Comparison of ENCODE assay signal across 8 mouse cellular contexts in genomic region chr2:37786461-37786860, GRCm38 (mm10). TPM values are rescaled to one million over a fixed set of nuclear protein-coding genes. Genes with fewer than 3 reads are reported as not detected.
DNase-seq lines count a peak whose midpoint lies in the region; ATAC-seq and TF ChIP-seq lines count a peak whose summit lies in the region.
"Had no signal": no experiment of that assay in that cellular context is flagged by ENCODE, and none has a peak within 500 bp of the region (broad histone marks: within the 10 kb centered on the region; RNA-seq: fewer than 3 reads in every experiment).

No protein-coding gene starts in this region.

- WGBS in lung, embryonic 14.5 days, result 9% methylated on average over 50 of the region's 52 CpGs
- 42% methylated on average over 52 of the region's 52 CpGs for WGBS in forebrain, embryonic 11.5 days
- WGBS in kidney, postnatal 0 days, result 50% methylated on average over 46 of the region's 52 CpGs
- 46% methylated on average over 52 of the region's 52 CpGs for WGBS in olfactory bulb, adult 2 months

- 0 out of 2 replicates have a peak, but pooled peaks cover 4% of the 10 kb centered on the region for H3K4me1 ChIP-seq in lung, embryonic 14.5 days (ENCODE audit: insufficient read depth)
- peaks cover 10% of the 10 kb centered on the region for H3K4me1 ChIP-seq in forebrain, embryonic 11.5 days (replicated peaks; ENCODE audit: control insufficient read depth, insufficient read depth, low read length)
- peaks cover 12% of the 10 kb centered on the region for H3K4me1 ChIP-seq in kidney, postnatal 0 days (replicated peaks; ENCODE audit: insufficient read depth, low read length)
- peaks cover 18% of the 10 kb centered on the region for H3K4me1 ChIP-seq in olfactory bulb, adult 2 months (ENCODE audit: control insufficient read depth, insufficient read depth, low read length)

- no peaks in the 10 kb centered on the region for H3K36me3 ChIP-seq in lung, embryonic 14.5 days (ENCODE audit: insufficient read depth)
- H3K36me3 ChIP-seq in forebrain, embryonic 11.5 days (ENCODE audit: control insufficient read depth, insufficient read depth, low read length), result peaks cover 3% of the 10 kb centered on the region; the same call in 1 of the 2 replicates
- H3K36me3 ChIP-seq in kidney, postnatal 0 days (ENCODE audit: insufficient read depth, low read length), result no peaks in the 10 kb centered on the region

- TF ChIP-seq POLR2A in olfactory bulb, adult 2 months (IDR thresholded peaks at IDR 0.05; ENCODE audit: insufficient read depth, low read depth, low read length), result no peak

- no peaks in the 10 kb centered on the region for H3K9me3 ChIP-seq in lung, embryonic 14.5 days (ENCODE audit: low read depth, low read length)
- H3K9me3 ChIP-seq in forebrain, embryonic 11.5 days (ENCODE audit: control insufficient read depth, low read length), result no peaks in the 10 kb centered on the region
- H3K9me3 ChIP-seq in kidney, postnatal 0 days (replicated peaks; ENCODE audit: low read length), result no peaks in the 10 kb centered on the region

- peak; percentile 46 for DNase-seq in lung, embryonic 14.5 days
- no peak for DNase-seq in lung, postnatal 36 days
- DNase-seq in forebrain, embryonic 11.5 days (ENCODE audit: low spot score), result no peak
- DNase-seq in kidney, postnatal 0 days (ENCODE audit: low spot score), result no peak
- DNase-seq in adrenal gland, adult 2 months, result no peak

- no peak overlapping the region for H3K27ac ChIP-seq in lung, embryonic 14.5 days (ENCODE audit: low read depth)
- no peak overlapping the region for H3K27ac ChIP-seq in forebrain, embryonic 11.5 days (ENCODE audit: low read depth, low read length)
- no peak overlapping the region for H3K27ac ChIP-seq in kidney, postnatal 0 days
- no peak overlapping the region for H3K27ac ChIP-seq in olfactory bulb, adult 2 months (ENCODE audit: insufficient read depth, low read depth, low read length)
- H3K27ac ChIP-seq: macrophage had no signal

- peak overlapping the region; percentile 38 for H3K4me3 ChIP-seq in lung, embryonic 14.5 days (ENCODE audit: low read depth, low read length)
- no peak overlapping the region for H3K4me3 ChIP-seq in forebrain, embryonic 11.5 days (ENCODE audit: low read depth, low read length)
- H3K4me3 ChIP-seq in kidney, postnatal 0 days (replicated peaks; ENCODE audit: low read depth, low read length), result peak overlapping the region; percentile 17; the same call in 1 of the 2 replicates
- H3K4me3 ChIP-seq in olfactory bulb, adult 2 months (ENCODE audit: insufficient read depth, low read depth, low read length), result peak overlapping the region; percentile 23; the same call in 1 of the 2 replicates

- TF ChIP-seq CTCF in lung, embryonic 14.5 days (IDR thresholded peaks at IDR 0.05; ENCODE audit: low read depth), result no peak
- no peak for TF ChIP-seq CTCF in kidney, postnatal 0 days (IDR thresholded peaks at IDR 0.05; ENCODE audit: low read depth)
- TF ChIP-seq CTCF in olfactory bulb, adult 2 months (IDR thresholded peaks at IDR 0.05; ENCODE audit: insufficient read depth, low read depth, low read length), result no peak

- peak overlapping the region; percentile 16; the same call in 1 of the 2 replicates for H3K9ac ChIP-seq in lung, embryonic 14.5 days
- H3K9ac ChIP-seq in forebrain, embryonic 11.5 days (ENCODE audit: low read length), result no peak overlapping the region
- no peak overlapping the region for H3K9ac ChIP-seq in kidney, postnatal 0 days (ENCODE audit: low read depth, low read length)

- no peaks in the 10 kb centered on the region for H3K27me3 ChIP-seq in lung, embryonic 14.5 days (ENCODE audit: insufficient read depth, low read length)
- no peaks in the 10 kb centered on the region for H3K27me3 ChIP-seq in forebrain, embryonic 11.5 days (ENCODE audit: control insufficient read depth, insufficient read depth, low read length)
- H3K27me3 ChIP-seq in kidney, postnatal 0 days (ENCODE audit: insufficient read depth, low read length), result no peaks in the 10 kb centered on the region

- no peak for ATAC-seq in lung, embryonic 14.5 days (ENCODE audit: insufficient read depth)
- ATAC-seq in forebrain, embryonic 11.5 days (replicated peaks; ENCODE audit: low FRiP score), result no peak
- ATAC-seq in kidney, postnatal 0 days (replicated peaks; ENCODE audit: low FRiP score, low read depth), result no peak
- no peak for ATAC-seq in megakaryocyte progenitor cell, adult 5-6 weeks (replicated peaks; ENCODE audit: poor library complexity)

- peak overlapping the region; percentile 75 for H3K4me2 ChIP-seq in lung, embryonic 14.5 days
- H3K4me2 ChIP-seq in forebrain, embryonic 11.5 days (ENCODE audit: low read depth, low read length, severe bottlenecking), result peak overlapping the region; percentile 21; the same call in 1 of the 2 replicates
- H3K4me2 ChIP-seq in kidney, postnatal 0 days (ENCODE audit: low read length), result peak overlapping the region; percentile 50

RNA-seq across cellular contexts. Expression of gene Crb2, which starts 10.4 kb away (rescaled TPM):
- polyA plus RNA-seq in lung, embryonic 14.5 days (2014; fragmentation: Nextera tagmentation; extraction: Ambion mirVana), result 1.5 and 1.8 TPM in 2 replicates
- 29.6 and 32.7 TPM in 2 replicates for polyA plus RNA-seq in forebrain, embryonic 11.5 days (2014; fragmentation: Nextera tagmentation; extraction: Ambion mirVana)
- 3.1 and 3.3 TPM in 2 replicates for polyA plus RNA-seq in kidney, postnatal 0 days (2015; fragmentation: Nextera tagmentation; extraction: Ambion mirVana)
- polyA plus RNA-seq in olfactory bulb, adult 2 months (2012; ENCODE audit: insufficient read depth, insufficient read length, low replicate concordance, missing spikeins), result not detected in 2 replicates
- total RNA-seq in megakaryocyte progenitor cell, adult 5-6 weeks (2015), result not detected in 2 replicates
- total RNA-seq in megakaryocyte progenitor cell, adult 5-6 weeks (2017), result not detected in 2 replicates
- total RNA-seq in adrenal gland, adult 2 months (2021), result under 1 TPM; 0.32 to 0.73 TPM
- polyA plus RNA-seq in adrenal gland, adult 2 months (2012; rRNA removed), result 0.47 and 0.86 TPM in 2 replicates
- polyA plus RNA-seq: macrophage had no signal

Comparison
In these comparisons a context has a peak if more than half of its experiments do, and no peak if none do; other contexts are left out.
1. H3K4me2 ChIP-seq: peak in every context shown above with its lines; median percentile 75 in lung, embryonic 14.5 days; 50 in kidney, postnatal 0 days; 21 in forebrain, embryonic 11.5 days.